Mouse (Mus musculus): Measurements from ENCODE around the gene Sh3bgrl2.

Gene Sh3bgrl2

GRCm38 (mm10) chr9:83587116-83587515, 39.0 kb downstream of the Sh3bgrl2 start:
- no peak for DNase-seq (ENCODE audit: extremely low read depth, low read depth, low spot score)

GRCm38 (mm10) chr9:83589063-83589462, 40.9 kb downstream of the Sh3bgrl2 start:
- DNase-seq (ENCODE audit: extremely low read depth, low read depth, low spot score) = no peak

DNA sequence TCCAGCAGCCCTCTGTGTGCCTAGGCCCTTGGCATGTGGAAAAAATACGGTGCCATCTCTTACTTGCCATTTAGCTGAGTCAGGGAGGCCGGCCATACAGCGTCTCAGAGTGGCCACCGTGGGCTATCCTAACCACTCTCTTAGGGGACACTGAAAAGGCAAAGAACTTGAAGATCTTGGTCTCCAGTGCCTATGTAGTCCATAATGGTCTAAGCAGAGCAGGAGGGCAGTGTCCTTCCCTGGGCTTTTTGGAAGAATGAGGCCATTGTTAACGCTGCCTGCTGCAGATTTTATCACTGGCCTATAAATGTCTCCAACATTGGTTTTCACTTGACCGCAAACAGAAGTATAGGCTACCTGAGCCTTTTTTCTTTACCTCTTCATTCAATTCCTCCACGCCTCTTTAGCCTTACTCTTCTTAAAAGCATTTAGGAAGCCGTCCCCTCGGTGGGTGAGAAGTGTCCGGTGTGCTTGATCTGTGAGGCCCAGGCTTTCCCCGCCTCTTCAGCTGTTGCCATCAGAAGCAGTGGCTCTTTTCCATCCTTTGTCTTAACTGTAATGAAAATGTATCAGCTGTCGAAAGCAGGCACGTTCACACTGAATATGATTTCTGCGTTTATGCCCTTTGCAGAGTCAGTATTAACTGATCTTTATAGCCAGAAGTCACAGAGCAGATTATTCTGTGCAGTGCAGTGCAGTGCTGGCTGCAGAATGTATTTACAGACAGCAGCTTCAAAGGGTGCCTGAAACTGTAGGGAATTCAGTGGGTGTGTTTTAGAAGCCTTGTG, 41.7 kb downstream of the Sh3bgrl2 start:
- no peak for DNase-seq (ENCODE audit: extremely low read depth, low read depth, low spot score)

DNA sequence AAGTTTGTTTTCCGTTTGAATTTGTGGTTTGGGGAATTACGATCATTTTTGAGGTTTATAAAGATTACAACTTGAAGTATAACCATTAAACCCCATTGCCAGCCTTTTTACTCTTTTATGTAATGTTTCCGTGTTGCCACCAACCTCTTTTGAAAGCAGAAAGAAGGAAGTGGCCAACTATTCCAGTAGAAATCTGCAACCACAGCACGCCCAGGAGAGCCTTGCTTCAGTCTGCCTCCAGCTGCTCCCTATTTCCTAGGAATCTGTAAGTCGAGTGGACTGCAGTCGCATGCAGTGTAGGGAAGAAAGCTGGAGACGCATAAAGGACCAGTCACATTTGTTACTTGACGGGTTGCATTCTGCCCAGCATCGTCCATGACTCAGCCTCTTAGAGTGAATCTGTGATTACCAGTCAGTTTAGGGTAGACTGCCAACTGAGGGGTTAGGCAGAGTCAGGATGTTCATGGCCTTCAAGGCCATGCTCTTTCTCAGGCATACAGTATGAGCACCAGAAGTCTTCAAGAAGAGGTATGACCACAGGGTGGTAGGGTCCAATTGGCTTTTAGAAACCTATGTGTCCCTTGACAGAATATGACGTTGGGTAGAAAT, 43.8 kb downstream of the Sh3bgrl2 start:
- no peak for DNase-seq (ENCODE audit: extremely low read depth, low read depth, low spot score)

DNA sequence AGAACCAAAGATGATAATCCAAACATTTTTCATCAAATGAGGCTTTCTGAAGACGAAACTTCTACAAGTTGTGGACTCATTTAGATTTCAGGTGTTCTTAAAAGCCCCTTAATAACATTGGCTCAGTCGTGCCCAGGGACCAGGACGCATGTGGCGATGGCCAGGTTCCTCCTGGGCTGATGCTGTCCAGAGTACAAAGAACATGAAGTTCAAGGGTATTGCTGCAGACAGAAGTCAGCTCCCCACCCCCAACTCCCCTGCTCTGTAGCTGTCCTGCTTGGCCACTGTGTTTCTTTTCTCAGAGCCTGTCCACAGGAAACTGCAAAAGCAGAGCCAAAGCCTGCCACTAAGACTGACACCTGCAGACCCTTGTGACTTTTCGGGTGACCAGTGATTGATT, 45.7 kb downstream of the Sh3bgrl2 start:
- DNase-seq (ENCODE audit: extremely low read depth, low read depth, low spot score) = no peak

DNA sequence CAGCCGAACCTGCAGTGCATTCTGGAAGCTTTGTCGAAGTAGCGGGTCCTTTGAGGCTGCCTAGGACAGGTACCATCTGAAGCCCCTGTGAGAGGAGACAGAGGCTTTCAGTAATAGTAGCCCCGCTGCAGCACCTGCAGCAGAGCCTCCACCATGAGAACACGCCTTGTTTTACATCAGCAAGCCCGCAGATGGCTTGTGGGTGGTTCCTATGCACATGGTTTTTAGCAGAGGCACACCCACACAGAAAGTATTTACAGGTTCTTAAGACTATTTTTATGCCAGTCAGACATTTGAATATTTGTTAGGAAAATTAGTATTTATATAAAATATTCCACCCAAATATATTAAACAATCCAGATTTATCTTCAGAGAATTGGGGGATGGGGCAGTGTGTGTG, 48.0 kb downstream of the Sh3bgrl2 start:
- DNase-seq (ENCODE audit: extremely low read depth, low read depth, low spot score) = no peak

DNA sequence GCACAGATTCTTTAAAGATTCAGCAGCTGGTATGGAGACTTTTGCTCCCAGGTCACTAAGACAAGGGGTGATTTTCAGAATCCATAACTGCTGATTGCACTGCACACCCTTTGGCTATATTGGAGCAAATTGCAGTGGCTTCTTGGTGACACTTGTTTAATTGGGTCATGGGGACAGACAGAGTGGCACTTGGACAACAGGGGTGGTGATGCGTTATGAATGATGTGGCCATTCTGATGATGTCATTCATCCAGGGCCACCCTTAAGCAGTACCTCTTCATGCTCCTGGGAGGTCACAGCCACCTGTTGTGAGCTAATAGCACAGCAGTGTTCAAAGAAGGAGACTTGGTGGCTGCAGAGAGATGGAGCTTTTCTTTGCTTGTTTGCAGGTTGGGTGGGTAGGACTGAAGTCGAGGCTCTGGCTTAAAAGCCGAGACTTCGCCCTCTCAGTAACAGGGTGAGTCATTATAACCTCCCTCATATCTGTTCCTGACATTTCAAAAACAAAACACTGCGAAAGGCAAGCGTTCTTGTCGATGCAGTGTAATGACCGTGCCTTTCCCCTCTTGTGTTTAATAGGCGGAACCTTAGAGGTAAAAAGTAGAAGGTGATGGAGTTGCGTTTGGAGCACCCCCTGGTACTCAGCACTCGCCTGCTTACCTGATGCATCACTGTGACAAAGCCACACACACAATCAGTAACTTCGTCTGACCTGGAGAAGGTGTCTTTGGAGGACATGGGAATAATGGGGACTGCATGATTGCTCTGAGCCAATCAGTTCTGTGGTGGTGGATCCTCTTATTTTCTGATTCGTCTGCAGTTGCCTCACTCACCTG, 48.7 kb downstream of the Sh3bgrl2 start:
- no peak for DNase-seq (ENCODE audit: extremely low read depth, low read depth, low spot score)

DNA sequence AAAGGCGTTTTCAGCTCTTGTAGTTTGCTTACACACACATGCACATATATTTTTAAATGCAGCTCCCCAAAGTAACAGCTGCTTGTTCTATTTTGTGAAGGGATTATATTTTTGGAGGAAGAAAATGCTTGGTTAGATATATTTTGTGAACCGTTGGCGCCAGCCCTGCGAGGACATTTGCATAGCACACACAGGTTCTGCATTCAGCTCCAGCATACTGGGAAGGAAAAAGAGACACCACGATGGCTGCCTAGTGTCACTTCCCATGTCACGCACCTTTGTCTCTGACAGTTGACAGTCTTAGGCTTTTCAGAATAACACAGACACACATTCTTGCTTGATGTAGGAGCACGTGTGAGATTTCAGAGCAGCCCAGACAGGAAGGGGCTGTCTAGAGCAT, 49.9 kb downstream of the Sh3bgrl2 start:
- no peak for DNase-seq (ENCODE audit: extremely low read depth, low read depth, low spot score)

DNA sequence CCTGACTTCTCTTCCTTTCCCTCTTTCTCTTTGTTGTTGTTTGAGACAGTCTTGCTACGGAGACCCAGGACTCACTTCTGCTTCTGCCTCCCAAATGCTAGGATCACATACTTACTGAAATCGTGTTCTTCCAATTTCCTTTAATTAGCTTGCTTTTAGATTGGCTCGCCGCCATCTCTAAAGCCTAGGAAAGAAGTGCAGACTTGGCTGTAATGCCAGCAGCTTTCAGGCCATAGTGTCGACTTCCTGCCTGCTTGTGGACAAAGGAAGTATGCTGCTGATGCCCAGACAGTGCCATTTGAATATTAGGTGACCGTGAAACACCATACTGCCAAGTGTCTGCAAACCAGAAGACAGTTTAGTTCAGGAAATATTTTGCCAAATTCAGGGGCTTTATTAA, 51.4 kb downstream of the Sh3bgrl2 start:
- DNase-seq (ENCODE audit: extremely low read depth, low read depth, low spot score) = no peak

DNA sequence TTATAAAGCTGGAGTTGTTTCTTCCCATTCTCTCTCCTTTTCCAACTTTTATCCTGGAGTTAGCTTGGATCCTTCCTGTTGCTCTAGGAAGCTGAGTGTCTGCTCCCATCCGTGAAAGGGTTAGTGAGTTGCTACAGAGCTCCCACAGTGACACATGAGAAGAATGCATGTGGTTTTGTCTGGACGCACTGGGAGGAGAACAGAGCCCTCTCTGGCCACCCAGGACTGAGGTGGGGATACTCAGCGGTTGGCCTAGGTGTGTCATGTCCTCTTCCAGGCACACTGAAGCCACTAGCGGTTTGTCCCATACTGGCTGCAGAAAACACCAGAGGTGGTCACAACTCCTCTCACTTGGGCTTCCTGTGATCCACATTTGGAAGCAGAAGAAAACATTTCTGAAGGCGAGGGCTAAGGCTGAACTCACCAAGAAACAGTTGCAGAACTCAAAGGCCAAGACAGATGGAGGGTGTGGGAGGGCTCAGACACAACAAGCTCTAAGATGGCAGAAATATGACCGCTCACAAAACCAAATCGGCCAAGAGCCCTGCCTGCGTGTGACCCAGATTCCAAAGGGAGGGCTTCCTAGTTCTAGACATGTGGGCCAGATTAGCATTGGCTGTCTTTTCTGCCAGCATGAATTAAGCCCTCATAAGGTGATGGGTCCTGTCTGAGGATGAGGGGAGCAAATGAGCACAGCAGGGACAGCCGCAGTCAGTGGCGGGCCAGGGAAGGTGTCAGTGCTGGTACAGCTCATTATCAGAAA, 52.3 kb downstream of the Sh3bgrl2 start:
- DNase-seq (ENCODE audit: extremely low read depth, low read depth, low spot score) = no peak

DNA sequence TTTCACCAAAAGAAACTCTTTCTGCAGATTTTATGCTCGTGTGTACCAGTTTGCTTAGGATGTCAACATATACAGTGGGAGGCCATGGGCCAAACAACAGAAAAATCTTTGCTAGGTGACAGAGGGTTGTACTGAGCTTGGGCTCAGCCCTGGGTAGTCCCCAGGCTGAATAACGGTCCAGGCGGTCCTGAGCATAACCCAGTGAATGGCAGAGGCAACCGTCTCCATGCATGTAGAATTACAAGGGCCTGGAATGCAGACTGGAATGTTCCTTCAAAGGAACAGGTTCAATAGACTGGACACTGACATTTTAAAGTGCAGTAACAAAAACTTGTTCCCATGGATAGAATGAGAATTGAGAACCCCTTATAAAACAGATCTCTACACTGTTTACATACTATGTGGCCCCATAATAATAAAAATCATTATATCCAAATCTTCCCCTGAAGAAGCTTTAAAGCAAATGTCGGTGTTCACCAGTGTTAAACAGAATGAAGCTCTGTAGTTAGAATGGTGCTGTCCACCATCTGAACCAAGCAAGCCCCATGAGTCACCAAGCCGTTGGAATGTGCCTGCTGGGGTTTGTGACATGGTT, 54.1 kb downstream of the Sh3bgrl2 start:
- DNase-seq (ENCODE audit: extremely low read depth, low read depth, low spot score) = no peak

DNA sequence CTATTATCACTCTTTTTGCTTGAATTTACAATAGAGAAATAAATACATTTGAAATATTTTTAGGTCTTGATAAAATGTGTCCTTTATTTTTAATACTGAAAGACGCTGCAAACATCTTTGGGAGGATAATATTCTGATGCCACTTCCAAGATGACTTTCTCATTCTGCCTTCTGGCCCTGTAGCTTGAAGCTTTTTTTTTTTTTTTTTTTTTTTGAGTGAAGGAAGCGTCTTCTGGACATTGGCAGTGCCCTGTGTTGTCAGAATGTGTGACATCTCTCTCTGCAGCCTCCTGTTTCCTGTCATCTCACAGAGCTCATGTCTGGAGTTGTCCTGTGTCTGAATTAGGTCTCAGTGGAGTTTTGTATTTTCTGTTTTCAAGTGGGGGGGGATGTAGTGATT, 55.0 kb downstream of the Sh3bgrl2 start:
- DNase-seq (ENCODE audit: extremely low read depth, low read depth, low spot score) = no peak

DNA sequence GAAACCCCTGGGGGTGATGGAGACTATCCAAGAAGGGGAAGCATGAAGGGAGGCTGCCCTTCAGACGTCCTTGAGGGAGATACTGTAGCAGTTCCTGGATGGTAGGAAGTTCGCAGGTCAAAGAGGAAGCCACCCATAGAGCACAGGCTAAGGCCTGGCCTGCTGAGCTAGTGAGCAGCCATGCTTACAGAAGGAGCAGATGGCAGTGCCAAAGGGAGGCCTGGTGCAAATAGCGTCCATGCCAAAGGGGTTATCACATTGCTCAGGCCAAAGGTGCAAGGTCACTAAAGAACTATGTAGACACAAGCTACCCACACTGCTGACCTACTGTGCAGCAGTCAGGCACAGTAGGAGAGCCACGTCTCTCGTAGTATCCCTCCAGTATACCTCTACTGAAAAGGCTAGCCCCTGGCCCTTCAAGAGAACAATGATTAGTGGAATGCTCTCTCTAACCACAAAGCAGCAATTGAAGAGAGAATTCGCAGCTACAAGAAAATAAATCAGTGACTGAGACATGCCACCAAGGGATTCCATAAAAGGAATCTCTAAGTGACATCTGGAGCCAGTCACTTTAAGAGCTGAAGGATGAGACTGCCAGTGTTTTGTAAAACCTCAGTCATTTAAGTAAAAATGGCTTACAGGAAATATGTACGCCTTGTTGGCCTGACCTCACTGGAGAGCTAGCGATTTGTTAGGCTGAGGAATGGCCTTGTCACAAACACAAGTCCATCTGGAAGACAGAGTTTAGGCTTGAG, 57.9 kb downstream of the Sh3bgrl2 start:
- no peak for DNase-seq (ENCODE audit: extremely low read depth, low read depth, low spot score)

- no peak for DNase-seq (ENCODE audit: extremely low read depth, low read depth, low spot score)
Measured at GRCm38 (mm10) chr9:83608135-83608534, 60.0 kb downstream of the Sh3bgrl2 start.

GRCm38 (mm10) chr9:83609422-83610297, 61.5 kb downstream of the Sh3bgrl2 start:
- peak; percentile 18 for DNase-seq (ENCODE audit: extremely low read depth, low read depth, low spot score)

DNA sequence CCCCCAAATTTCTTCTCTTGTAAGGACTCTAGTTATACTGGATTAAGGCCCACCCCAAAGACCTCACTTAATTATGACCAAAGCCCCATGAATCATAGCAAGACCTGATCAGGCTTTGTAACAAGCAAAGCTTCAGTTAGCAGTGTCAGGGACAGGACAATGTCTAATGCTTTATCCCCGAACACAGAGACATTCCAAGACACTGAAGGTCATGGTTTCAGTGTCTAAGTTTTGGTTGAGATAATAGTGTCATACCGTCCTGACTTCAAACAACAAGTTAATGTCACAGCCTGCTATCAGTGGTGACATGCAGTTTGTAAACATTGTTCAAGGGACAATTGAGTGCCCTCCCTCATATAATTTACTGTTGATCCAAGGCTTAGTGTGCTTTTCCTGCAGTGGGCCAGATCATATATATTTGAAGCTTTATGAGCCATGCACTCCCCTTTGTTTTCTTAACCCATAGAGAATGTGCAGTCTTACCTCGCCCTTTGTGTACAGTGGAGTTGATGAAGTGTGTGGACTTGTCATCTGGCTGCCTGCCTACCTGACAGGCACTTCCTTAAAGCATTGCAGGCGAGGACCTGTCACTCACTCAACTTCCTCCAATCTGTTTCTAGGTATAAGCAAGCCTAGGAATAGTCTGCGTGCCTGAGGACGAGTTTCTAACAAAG, 67.9 kb downstream of the Sh3bgrl2 start:
- DNase-seq (ENCODE audit: extremely low read depth, low read depth, low spot score) = peak; percentile 57

- no peak for DNase-seq (ENCODE audit: extremely low read depth, low read depth, low spot score)
Measured at GRCm38 (mm10) chr9:83616586-83617081, 68.5 kb downstream of the Sh3bgrl2 start.

GRCm38 (mm10) chr9:83623455-83623854, 75.3 kb downstream of the Sh3bgrl2 start:
- no peak for DNase-seq (ENCODE audit: extremely low read depth, low read depth, low spot score)
